Mouse (Mus musculus): ENCODE measurements around the gene Daxx. TPM values are rescaled to one million over a fixed set of nuclear protein-coding genes. Genes with fewer than 3 reads are reported as not detected.
A peak's percentile ranks its signal among the peaks of the same experiment; 100 is the strongest.

The Daxx gene
- polyA plus RNA-seq, 1 experiment from 2014 or later: 70.1 TPM

GRCm38 (mm10) chr17:33916294-33916693 lies 7.1 kb downstream of the Daxx start:
- H3K9ac ChIP-seq: peak overlapping the region; percentile 40
- H3K4me2 ChIP-seq (replicated peaks): peak overlapping the region; percentile 54
- WGBS: under 1% methylated on average over 12 of the region's 20 CpGs
- H3K27me3 ChIP-seq: 0 out of 2 replicates have a peak, but pooled peaks cover 2% of the 10 kb centered on the region
- H3K9me3 ChIP-seq: no peaks in the 10 kb centered on the region
- peak overlapping the region; percentile 51 for H3K4me3 ChIP-seq
- peaks cover 45% of the 10 kb centered on the region for H3K36me3 ChIP-seq
- peak overlapping the region; percentile 79 for H3K27ac ChIP-seq
- H3K4me1 ChIP-seq: peaks cover 35% of the 10 kb centered on the region
- ATAC-seq (ENCODE audit: insufficient number of reproducible peaks, insufficient read depth, low FRiP score, low TSS enrichment): no peak

- Histone ChIP-seq H3K4me1 (peaks cover 35% of the 10 kb centered on the region), H3K9me3 (no peaks in the 10 kb centered on the region), H3K4me3 (peak overlapping the region; percentile 51), H3K27ac (no peak overlapping the region), H3K4me2 (replicated peaks) (peak overlapping the region; percentile 54), H3K36me3 (peaks cover 37% of the 10 kb centered on the region), H3K9ac (peak overlapping the region; percentile 40), H3K27me3 (0 out of 2 replicates have a peak, but pooled peaks cover 2% of the 10 kb centered on the region)
- no peak for ATAC-seq (ENCODE audit: insufficient number of reproducible peaks, insufficient read depth, low FRiP score, low TSS enrichment)
- 68% methylated on average over 31 of the region's 31 CpGs for WGBS
Observed at GRCm38 (mm10) chr17:33916847-33917655, 7.8 kb downstream of the Daxx start.

- peak overlapping the region; percentile 51; the same call in 1 of the 2 replicates for H3K4me3 ChIP-seq
Observed at GRCm38 (mm10) chr17:33917656-33918292, 8.6 kb downstream of the Daxx start.

GRCm38 (mm10) chr17:33918293-33919203 lies 9.3 kb downstream of the Daxx start:
- 0 out of 2 replicates have a peak, but pooled peaks cover 2% of the 10 kb centered on the region for H3K27me3 ChIP-seq
- H3K4me2 ChIP-seq (replicated peaks): peak overlapping the region; percentile 98
- ATAC-seq (ENCODE audit: insufficient number of reproducible peaks, insufficient read depth, low FRiP score, low TSS enrichment): no peak
- peak overlapping the region; percentile 57; the same call in 1 of the 2 replicates for H3K4me3 ChIP-seq
- no peak overlapping the region for H3K9ac ChIP-seq
- no peak overlapping the region for H3K27ac ChIP-seq
- no peaks in the 10 kb centered on the region for H3K9me3 ChIP-seq
- peaks cover 24% of the 10 kb centered on the region for H3K36me3 ChIP-seq
- WGBS: 61% methylated on average over 37 of the region's 37 CpGs
- H3K4me1 ChIP-seq: peaks cover 35% of the 10 kb centered on the region

More at GRCm38 (mm10) chr17:33917656-33918292, 8.6 kb downstream of the Daxx start:
- Histone ChIP-seq H3K4me1 (peaks cover 35% of the 10 kb centered on the region), H3K9ac (no peak overlapping the region), H3K27ac (no peak overlapping the region), H3K9me3 (no peaks in the 10 kb centered on the region), H3K4me2 (replicated peaks) (no peak overlapping the region), H3K27me3 (0 out of 2 replicates have a peak, but pooled peaks cover 2% of the 10 kb centered on the region), H3K36me3 (peaks cover 31% of the 10 kb centered on the region)
- 83% methylated on average over 18 of the region's 18 CpGs for WGBS
- ATAC-seq (ENCODE audit: insufficient number of reproducible peaks, insufficient read depth, low FRiP score, low TSS enrichment): no peak

- Histone ChIP-seq H3K9ac (peak overlapping the region; percentile 79), H3K27me3 (0 out of 2 replicates have a peak, but pooled peaks cover 2% of the 10 kb centered on the region), H3K9me3 (no peaks in the 10 kb centered on the region), H3K36me3 (peaks cover 14% of the 10 kb centered on the region; the same call in 1 of the 2 replicates), H3K4me3 (peak overlapping the region; percentile 57), H3K27ac (peak overlapping the region; percentile 78), H3K4me1 (peaks cover 30% of the 10 kb centered on the region), H3K4me2 (replicated peaks) (peak overlapping the region; percentile 98)
- ATAC-seq (ENCODE audit: insufficient number of reproducible peaks, insufficient read depth, low FRiP score, low TSS enrichment): no peak
- under 1% methylated on average over 52 of the region's 52 CpGs for WGBS
Observed at GRCm38 (mm10) chr17:33919351-33920281, 10.4 kb downstream of the Daxx start.

GRCm38 (mm10) chr17:33920282-33921097 lies 11.3 kb downstream of the Daxx start:
- peak overlapping the region; percentile 79 for H3K9ac ChIP-seq
- H3K27ac ChIP-seq: peak overlapping the region; percentile 78
- H3K27me3 ChIP-seq: 0 out of 2 replicates have a peak, but pooled peaks cover 2% of the 10 kb centered on the region
- H3K36me3 ChIP-seq: peaks cover 8% of the 10 kb centered on the region; the same call in 1 of the 2 replicates
- under 1% methylated on average over 36 of the region's 36 CpGs for WGBS
- H3K4me3 ChIP-seq: peak overlapping the region; percentile 57
- H3K9me3 ChIP-seq: no peaks in the 10 kb centered on the region
- peak overlapping the region; percentile 98 for H3K4me2 ChIP-seq (replicated peaks)
- H3K4me1 ChIP-seq: peaks cover 22% of the 10 kb centered on the region
- ATAC-seq (ENCODE audit: insufficient number of reproducible peaks, insufficient read depth, low FRiP score, low TSS enrichment): no peak

GRCm38 (mm10) chr17:33921361-33921760 lies 12.1 kb downstream of the Daxx start:
- Histone ChIP-seq H3K9ac (no peak overlapping the region), H3K4me2 (replicated peaks) (no peak overlapping the region), H3K4me3 (no peak overlapping the region), H3K36me3 (peaks cover 8% of the 10 kb centered on the region), H3K9me3 (no peaks in the 10 kb centered on the region), H3K27me3 (0 out of 2 replicates have a peak, but pooled peaks cover 2% of the 10 kb centered on the region), H3K4me1 (peaks cover 22% of the 10 kb centered on the region), H3K27ac (no peak overlapping the region)
- no peak for ATAC-seq (ENCODE audit: insufficient number of reproducible peaks, insufficient read depth, low FRiP score, low TSS enrichment)
- WGBS: 87% methylated on average over 7 of the region's 7 CpGs

GRCm38 (mm10) chr17:33924577-33925283 lies 15.5 kb downstream of the Daxx start:
- H3K4me2 ChIP-seq (replicated peaks): no peak overlapping the region
- 83% methylated on average over 10 of the region's 10 CpGs for WGBS
- no peak overlapping the region for H3K27ac ChIP-seq
- H3K9me3 ChIP-seq: no peaks in the 10 kb centered on the region
- no peak overlapping the region for H3K9ac ChIP-seq
- H3K4me3 ChIP-seq: no peak overlapping the region
- H3K36me3 ChIP-seq: peaks cover 3% of the 10 kb centered on the region; the same call in 1 of the 2 replicates
- ATAC-seq (ENCODE audit: insufficient number of reproducible peaks, insufficient read depth, low FRiP score, low TSS enrichment): no peak
- no peaks in the 10 kb centered on the region for H3K27me3 ChIP-seq
- H3K4me1 ChIP-seq: peaks cover 10% of the 10 kb centered on the region

- peaks cover 4% of the 10 kb centered on the region; the same call in 1 of the 2 replicates for H3K4me1 ChIP-seq
- H3K27ac ChIP-seq: no peak overlapping the region
- no peak for ATAC-seq (ENCODE audit: insufficient number of reproducible peaks, insufficient read depth, low FRiP score, low TSS enrichment)
- 81% methylated on average over 21 of the region's 21 CpGs for WGBS
- no peaks in the 10 kb centered on the region for H3K27me3 ChIP-seq
- no peak overlapping the region for H3K4me2 ChIP-seq (replicated peaks)
- H3K36me3 ChIP-seq: peaks cover 3% of the 10 kb centered on the region; the same call in 1 of the 2 replicates
- no peak overlapping the region for H3K9ac ChIP-seq
- no peak overlapping the region for H3K4me3 ChIP-seq
- no peaks in the 10 kb centered on the region for H3K9me3 ChIP-seq
Observed at GRCm38 (mm10) chr17:33925406-33926116, 16.3 kb downstream of the Daxx start.

All from embryonic facial prominence, embryonic 12.5 days (tissue).